Mouse (Mus musculus): ENCODE results near the gene Cd2bp2.

DNA sequence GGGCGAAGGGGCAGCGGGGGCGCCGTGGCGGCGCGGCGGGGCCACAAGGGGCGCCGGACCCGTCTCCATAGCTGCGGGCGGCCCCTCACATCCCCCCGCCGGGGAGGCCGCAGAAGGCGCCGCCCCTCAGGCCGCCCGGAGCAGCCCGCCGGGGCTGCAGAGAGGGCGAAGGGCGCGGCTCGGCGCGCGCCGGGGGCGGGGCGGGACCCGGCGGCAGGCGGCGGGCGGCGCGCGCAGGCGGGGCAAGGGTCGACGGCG, 12.4 kb upstream of the Cd2bp2 start, which contains the start of gene Tbc1d10b:
- no peak for TF ChIP-seq CTCF (IDR thresholded peaks at IDR 0.05; ENCODE audit: low read depth, low read length)
- TF ChIP-seq POLR2A (IDR thresholded peaks at IDR 0.05; ENCODE audit: extremely low read depth, insufficient read depth, low read length) = no peak
